ENCODE assay signal across 26 mouse cellular contexts in the genomic region with DNA sequence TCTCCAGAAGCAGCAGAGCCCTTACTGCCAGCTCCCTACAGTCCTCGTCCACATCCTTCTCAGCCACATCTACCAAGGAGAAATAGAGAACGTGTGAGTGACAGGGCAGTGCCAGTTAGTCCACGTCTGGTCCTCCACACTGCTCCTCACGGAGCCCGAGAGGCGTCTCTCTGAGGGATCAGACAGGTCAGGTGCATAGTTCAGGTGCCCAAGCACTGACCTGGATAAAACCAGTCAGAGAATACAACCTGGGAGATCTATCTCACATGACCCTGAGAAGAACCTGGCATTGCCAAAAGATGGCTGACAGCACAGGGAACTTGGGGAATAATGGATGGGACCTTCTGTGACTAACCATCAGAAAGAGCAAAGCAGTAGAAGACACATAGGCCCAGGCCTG. TPM values are rescaled to one million over a fixed set of nuclear protein-coding genes. Genes with fewer than 3 reads are reported as not detected.
DNase-seq lines count a peak whose midpoint lies in the region; ATAC-seq and TF ChIP-seq lines count a peak whose summit lies in the region.
"Had no signal": no experiment of that assay in that cellular context is flagged by ENCODE, and none has a peak within 500 bp of the region (broad histone marks: within the 10 kb centered on the region; RNA-seq: fewer than 3 reads in every experiment).

No protein-coding gene starts in this region.

- no peak overlapping the region for H3K27ac ChIP-seq in kidney, adult 2 months (ENCODE audit: insufficient read depth, low read depth, low read length)
- H3K27ac ChIP-seq in kidney, embryonic 14.5 days (ENCODE audit: low read depth, low read length), result no peak overlapping the region
- H3K27ac ChIP-seq in liver, embryonic 15.5 days (replicated peaks), result peak overlapping the region; percentile 51; the same call in 1 of the 2 replicates
- H3K27ac ChIP-seq in liver, postnatal 0 days (ENCODE audit: low read depth), result no peak overlapping the region
- H3K27ac ChIP-seq: embryonic facial prominence, embryonic 12.5 days; embryonic facial prominence, embryonic 15.5 days; gastrocnemius, adult 2 months; hindbrain, embryonic 12.5 days had no signal

- H3K4me2 ChIP-seq in kidney, embryonic 14.5 days (replicated peaks; ENCODE audit: low read depth, low read length), result no peak overlapping the region
- no peak overlapping the region for H3K4me2 ChIP-seq in liver, embryonic 15.5 days
- H3K4me2 ChIP-seq in liver, postnatal 0 days (ENCODE audit: low read depth, low read length), result no peak overlapping the region
- H3K4me2 ChIP-seq: embryonic facial prominence, embryonic 12.5 days; embryonic facial prominence, embryonic 15.5 days; heart, embryonic 11.5 days; hindbrain, embryonic 12.5 days had no signal

- no peaks in the 10 kb centered on the region for H3K4me1 ChIP-seq in kidney, adult 2 months (ENCODE audit: control insufficient read depth, insufficient read depth, low read length)
- no peaks in the 10 kb centered on the region for H3K4me1 ChIP-seq in kidney, embryonic 14.5 days (ENCODE audit: control insufficient read depth, insufficient read depth, low read length)
- peaks cover 12% of the 10 kb centered on the region for H3K4me1 ChIP-seq in liver, embryonic 15.5 days (replicated peaks)
- H3K4me1 ChIP-seq in liver, postnatal 0 days (ENCODE audit: insufficient read depth), result no peaks in the 10 kb centered on the region
- H3K4me1 ChIP-seq: embryonic facial prominence, embryonic 12.5 days; embryonic facial prominence, embryonic 15.5 days; hindbrain, embryonic 12.5 days had no signal

- H3K9ac ChIP-seq in kidney, embryonic 14.5 days (ENCODE audit: low read depth, low read length), result no peak overlapping the region
- no peak overlapping the region for H3K9ac ChIP-seq in liver, embryonic 15.5 days
- H3K9ac ChIP-seq in liver, postnatal 0 days (replicated peaks), result no peak overlapping the region
- H3K9ac ChIP-seq: embryonic facial prominence, embryonic 12.5 days; embryonic facial prominence, embryonic 15.5 days; forebrain, postnatal 0 days; hindbrain, embryonic 12.5 days had no signal

- no peak for TF ChIP-seq EP300 in liver, postnatal 0 days (IDR thresholded peaks at IDR 0.05; ENCODE audit: low read depth)

- WGBS in kidney, adult 2 months, result 74% methylated on average over 6 of the region's 6 CpGs
- 93% methylated on average over 6 of the region's 6 CpGs for WGBS in kidney, embryonic 14.5 days
- 90% methylated on average over 6 of the region's 6 CpGs for WGBS in liver, embryonic 15.5 days (ENCODE audit: insufficient replicate concordance)
- WGBS in liver, postnatal 0 days (ENCODE audit: insufficient replicate concordance), result 93% methylated on average over 6 of the region's 6 CpGs

- H3K27me3 ChIP-seq in kidney, adult 2 months (replicated peaks; ENCODE audit: control insufficient read depth, insufficient read depth, low read length), result no peaks in the 10 kb centered on the region
- no peaks in the 10 kb centered on the region for H3K27me3 ChIP-seq in kidney, embryonic 14.5 days (ENCODE audit: control insufficient read depth, insufficient read depth, low read length)
- H3K27me3 ChIP-seq in liver, embryonic 15.5 days, result no peaks in the 10 kb centered on the region
- H3K27me3 ChIP-seq in liver, postnatal 0 days (ENCODE audit: insufficient read depth, low read length), result no peaks in the 10 kb centered on the region
- H3K27me3 ChIP-seq: CH12.LX; embryonic facial prominence, embryonic 12.5 days; embryonic facial prominence, embryonic 15.5 days; hindbrain, embryonic 12.5 days; Patski had no signal

- ATAC-seq in kidney, embryonic 14.5 days (ENCODE audit: low FRiP score, low TSS enrichment), result no peak
- no peak for ATAC-seq in liver, embryonic 15.5 days (ENCODE audit: insufficient read depth)
- ATAC-seq in liver, postnatal 0 days, result no peak
- ATAC-seq: forebrain, embryonic 14.5 days; forebrain, postnatal 0 days; Patski had no signal

- H3K4me3 ChIP-seq in kidney, adult 2 months (ENCODE audit: insufficient read depth, low read depth, low read length), result no peak overlapping the region
- no peak overlapping the region for H3K4me3 ChIP-seq in kidney, embryonic 14.5 days (ENCODE audit: low read length)
- no peak overlapping the region for H3K4me3 ChIP-seq in liver, embryonic 15.5 days (replicated peaks)
- H3K4me3 ChIP-seq in liver, postnatal 0 days (ENCODE audit: low read depth, low read length), result no peak overlapping the region
- H3K4me3 ChIP-seq: embryonic facial prominence, embryonic 12.5 days; embryonic facial prominence, embryonic 15.5 days; gastrocnemius, adult 2 months; hindbrain, embryonic 12.5 days had no signal

- H3K36me3 ChIP-seq in kidney, adult 2 months (ENCODE audit: control insufficient read depth, insufficient read depth, low read length), result no peaks in the 10 kb centered on the region
- peaks cover 73% of the 10 kb centered on the region for H3K36me3 ChIP-seq in kidney, embryonic 14.5 days (ENCODE audit: control insufficient read depth, insufficient read depth, low read length)
- H3K36me3 ChIP-seq in liver, embryonic 15.5 days (replicated peaks), result peaks cover 95% of the 10 kb centered on the region
- peaks cover 53% of the 10 kb centered on the region for H3K36me3 ChIP-seq in liver, postnatal 0 days (replicated peaks; ENCODE audit: insufficient read depth, low read length)

- TF ChIP-seq POLR2A in kidney, adult 2 months (IDR thresholded peaks at IDR 0.05; ENCODE audit: low read depth, low read length), result no peak

- DNase-seq in kidney, adult 2 months, result peak; percentile 65
- DNase-seq in kidney, postnatal 4 days, result no peak
- DNase-seq in kidney, postnatal 36 days, result peak; percentile 49 to 61
- DNase-seq in liver, postnatal 0 days, result no peak
- no peak for DNase-seq in ovary, adult 18-20 months (ENCODE audit: low spot score)
- DNase-seq: adrenal gland, adult 2 months; adrenal gland, postnatal 14 days; B cell, adult 2 months; cerebellum, adult 11 months; cerebellum, adult 2 months; cerebellum, adult 9-11 months; cerebellum, postnatal 25 days; forebrain, postnatal 0 days; gastrocnemius, adult 2 months; gastrocnemius, postnatal 14 days; heart, adult 11 months had no signal

- no peaks in the 10 kb centered on the region for H3K9me3 ChIP-seq in kidney, embryonic 14.5 days (ENCODE audit: control insufficient read depth, low read length)
- H3K9me3 ChIP-seq in liver, embryonic 15.5 days (replicated peaks), result no peaks in the 10 kb centered on the region
- H3K9me3 ChIP-seq in liver, postnatal 0 days (ENCODE audit: low read length), result no peaks in the 10 kb centered on the region
- H3K9me3 ChIP-seq: embryonic facial prominence, embryonic 12.5 days; embryonic facial prominence, embryonic 15.5 days; G1E; hindbrain, embryonic 12.5 days had no signal

- TF ChIP-seq CTCF in kidney, adult 2 months (conservative IDR thresholded peaks at IDR 0.05; ENCODE audit: insufficient read depth, insufficient read length, low read depth, low read length), result no peak
- no peak for TF ChIP-seq CTCF in liver, postnatal 0 days (IDR thresholded peaks at IDR 0.05; ENCODE audit: low read depth)

RNA-seq across cellular contexts. Expression of a gene that starts 15.7 kb away (rescaled TPM):
- polyA plus RNA-seq in kidney, adult 2 months (2012; rRNA removed), result 11.6 and 13.3 TPM in 2 replicates
- 34.9 and 44.8 TPM in 2 replicates for polyA plus RNA-seq in kidney, embryonic 14.5 days (2014; fragmentation: Nextera tagmentation; extraction: Ambion mirVana)
- 14.3 and 17.4 TPM in 2 replicates for polyA plus RNA-seq in liver, embryonic 15.5 days (2015; fragmentation: Nextera tagmentation; extraction: Ambion mirVana)
- 5.3 and 5.7 TPM in 2 replicates for polyA plus RNA-seq in liver, postnatal 0 days (2015; fragmentation: Nextera tagmentation; extraction: Ambion mirVana)

RNA-seq across cellular contexts. Expression of a gene that starts 16.7 kb away (rescaled TPM):
- polyA plus RNA-seq in kidney, adult 2 months (2012; rRNA removed), result 93.4 and 100 TPM in 2 replicates
- polyA plus RNA-seq in kidney, embryonic 14.5 days (2014; fragmentation: Nextera tagmentation; extraction: Ambion mirVana), result 15.9 and 18.4 TPM in 2 replicates
- polyA plus RNA-seq in liver, embryonic 15.5 days (2015; fragmentation: Nextera tagmentation; extraction: Ambion mirVana), result 5.6 and 6.5 TPM in 2 replicates
- polyA plus RNA-seq in liver, postnatal 0 days (2015; fragmentation: Nextera tagmentation; extraction: Ambion mirVana), result 8.3 and 9.4 TPM in 2 replicates
- polyA plus RNA-seq: G1E had no signal

RNA-seq across cellular contexts. Expression of a gene that starts 20.5 kb away (rescaled TPM):
- not detected in 2 replicates for polyA plus RNA-seq in kidney, adult 2 months (2012; rRNA removed)
- not detected in 2 replicates for polyA plus RNA-seq in kidney, embryonic 14.5 days (2014; fragmentation: Nextera tagmentation; extraction: Ambion mirVana)
- polyA plus RNA-seq in liver, embryonic 15.5 days (2015; fragmentation: Nextera tagmentation; extraction: Ambion mirVana), result 0.06 and 0.10 TPM in 2 replicates
- not detected in 2 replicates for polyA plus RNA-seq in liver, postnatal 0 days (2015; fragmentation: Nextera tagmentation; extraction: Ambion mirVana)
- polyA plus RNA-seq: adrenal gland, adult 2 months; cerebellum, adult 2 months; G1E; hindbrain, embryonic 12.5 days had no signal

RNA-seq across cellular contexts. Expression of a gene that starts 33.1 kb away (rescaled TPM):
- polyA plus RNA-seq in kidney, adult 2 months (2012; rRNA removed), result 42.6 and 51.3 TPM in 2 replicates
- 10.3 and 21.4 TPM in 2 replicates for polyA plus RNA-seq in kidney, embryonic 14.5 days (2014; fragmentation: Nextera tagmentation; extraction: Ambion mirVana)
- polyA plus RNA-seq in liver, embryonic 15.5 days (2015; fragmentation: Nextera tagmentation; extraction: Ambion mirVana), result 10.7 TPM in 2 replicates
- 7.3 and 8.6 TPM in 2 replicates for polyA plus RNA-seq in liver, postnatal 0 days (2015; fragmentation: Nextera tagmentation; extraction: Ambion mirVana)

Comparison
In these comparisons a context has a peak if more than half of its experiments do, and no peak if none do; other contexts are left out.
1. DNase-seq: peak in kidney, adult 2 months (single experiment) and kidney, postnatal 36 days (2 of 2); none in kidney, postnatal 4 days (0 of 2), liver, postnatal 0 days (single experiment) and ovary, adult 18-20 months (single experiment).